Mouse (Mus musculus) myocyte (in vitro differentiated cells): ENCODE results near the gene Elovl6.
A peak's percentile ranks its signal among the peaks of the same experiment; 100 is the strongest.

Experiments used
- CEBPB ChIP-seq: IDR thresholded peaks from 2 replicates; pipeline ENCODE4 v1.6.1; 2011; ENCODE audit warnings: mild to moderate bottlenecking, moderate library complexity; ENCODE audit not compliant: poor library complexity, insufficient read depth, severe bottlenecking
- E2F4 ChIP-seq: IDR thresholded peaks from one replicate; pipeline ENCODE4 v1.6.1; 2011; ENCODE audit warnings: mild to moderate bottlenecking, control low read depth, moderate library complexity; ENCODE audit not compliant: insufficient read depth
- MAX ChIP-seq: IDR thresholded peaks from one replicate; pipeline ENCODE4 v1.6.1; 2011; ENCODE audit warnings: low read depth, mild to moderate bottlenecking, control low read depth
- MYOD1 ChIP-seq, 3 experiments: IDR thresholded peaks; one replicate each; pipeline ENCODE4 v1.6.1; 2011; ENCODE audit warnings: control low read depth in 2 of 3, low read depth in 2 of 3, mild to moderate bottlenecking in 2 of 3, moderate library complexity in 1 of 3; ENCODE audit not compliant: insufficient read length in 2 of 3, control insufficient read depth in 1 of 3
- MYOG ChIP-seq, 3 experiments: IDR thresholded peaks; one replicate each; pipeline ENCODE4 v1.6.1; 2011; ENCODE audit warnings: control low read depth in 2 of 3, low read depth in 2 of 3, mild to moderate bottlenecking in 2 of 3; ENCODE audit not compliant: insufficient read length in 2 of 3, control insufficient read depth in 1 of 3, insufficient read depth in 1 of 3
- POLR2A ChIP-seq: IDR thresholded peaks from one replicate; pipeline ENCODE4 v1.6.1; 2011; ENCODE audit warnings: low read depth, mild to moderate bottlenecking, control low read depth, moderate library complexity; ENCODE audit not compliant: insufficient read length
- POLR2AphosphoS2 ChIP-seq: IDR thresholded peaks from one replicate; pipeline ENCODE4 v1.6.1; 2011; ENCODE audit warnings: low read depth, control low read depth; ENCODE audit not compliant: insufficient read length
- TCF12 ChIP-seq: IDR thresholded peaks from one replicate; pipeline ENCODE4 v1.6.1; 2011; ENCODE audit warnings: mild to moderate bottlenecking, control low read depth; ENCODE audit not compliant: poor library complexity, insufficient read depth, severe bottlenecking
- USF1 ChIP-seq: IDR thresholded peaks from one replicate; pipeline ENCODE4 v1.6.1; 2011; ENCODE audit warnings: low read depth, mild to moderate bottlenecking, control low read depth, moderate library complexity

- no peak for TF ChIP-seq POLR2A
- no peak for TF ChIP-seq MAX
- no peak for TF ChIP-seq E2F4
- TF ChIP-seq USF1, result no peak
- no peak for TF ChIP-seq CEBPB
- TF ChIP-seq TCF12, result no peak
- peak in 1 of 3 experiments; percentile 17 for TF ChIP-seq MYOD1 (IDR thresholded peaks at IDR 0.05; ENCODE audit: control insufficient read depth in 1 of 3, insufficient read length in 2 of 3, low read depth in 2 of 3)
- peak in 1 of 3 experiments; percentile 12 for TF ChIP-seq MYOG (IDR thresholded peaks at IDR 0.05; ENCODE audit: control insufficient read depth in 1 of 3, insufficient read depth in 1 of 3, insufficient read length in 2 of 3, low read depth in 2 of 3)
- no peak for TF ChIP-seq POLR2AphosphoS2
Measured at GRCm38 (mm10) chr3:129611626-129612025, 79.5 kb downstream of the Elovl6 start.
